Mouse (Mus musculus) embryonic fibroblast, embryonic 13.5 days (primary cell): Measurements from ENCODE around the gene Gm28051.

Source experiments
- CTCF ChIP-seq: IDR thresholded peaks from 2 replicates; pipeline ENCODE4 v1.5.1; 2011; ENCODE audit warnings: mild to moderate bottlenecking, control low read depth, low read length, moderate library complexity, borderline replicate concordance; ENCODE audit not compliant: insufficient read depth
- POLR2A ChIP-seq: IDR thresholded peaks from 2 replicates; pipeline ENCODE4 v1.6.1; 2011; ENCODE audit warnings: low read depth, mild to moderate bottlenecking, control low read depth, low read length, moderate library complexity

- TF ChIP-seq CTCF (no peak), POLR2A (no peak)
Observed at GRCm38 (mm10) chr12:102706833-102707463, 50.6 kb downstream of the Gm28051 start.
